Mouse (Mus musculus): Measurements from ENCODE around the gene Dpp6. TPM values are rescaled to one million over a fixed set of nuclear protein-coding genes. Genes with fewer than 3 reads are reported as not detected.

The Dpp6 gene
- polyA plus RNA-seq, 2 experiments = 2.4 to 5.0 TPM

DNA sequence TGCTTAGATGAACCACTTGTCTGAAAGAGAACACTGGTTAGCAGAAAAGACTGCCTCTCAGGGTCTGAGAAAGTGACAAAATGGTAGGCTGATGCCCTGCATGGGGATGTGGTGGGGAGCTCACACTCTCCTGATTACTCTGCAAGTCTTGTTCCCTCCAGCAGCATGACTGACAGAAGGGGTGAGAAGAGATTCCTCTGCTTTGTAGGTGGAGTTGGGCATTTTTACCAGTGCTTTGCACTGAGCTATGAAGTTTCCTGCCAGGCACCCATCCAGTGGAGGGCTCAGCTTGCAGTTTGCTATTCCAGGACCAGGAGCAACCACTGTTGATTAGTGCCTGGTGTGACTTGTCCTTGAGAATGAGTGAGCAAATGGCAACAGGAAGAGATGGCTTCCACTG, 500.3 kb downstream of the Dpp6 start:
- Histone ChIP-seq H3K4me2 (replicated peaks; ENCODE audit: low read depth, low read length, severe bottlenecking) (no peak overlapping the region), H3K36me3 (ENCODE audit: control insufficient read depth, insufficient read depth, low read length) (no peaks in the 10 kb centered on the region), H3K9ac (ENCODE audit: low read depth, low read length, severe bottlenecking) (no peak overlapping the region), H3K4me1 (ENCODE audit: control insufficient read depth, insufficient read depth, low read length) (no peaks in the 10 kb centered on the region), H3K27ac (replicated peaks; ENCODE audit: low read depth, low read length) (no peak overlapping the region), H3K9me3 (ENCODE audit: control insufficient read depth, low read length) (no peaks in the 10 kb centered on the region), H3K27me3 (ENCODE audit: control insufficient read depth, insufficient read depth, low read length) (no peaks in the 10 kb centered on the region), H3K4me3 (replicated peaks; ENCODE audit: low read length) (no peak overlapping the region)
- DNase-seq (ENCODE audit: low spot score) (no peak), ATAC-seq (ENCODE audit: low FRiP score, low read depth) (no peak)
- TF ChIP-seq POLR2A (IDR thresholded peaks at IDR 0.05; ENCODE audit: borderline replicate concordance, extremely low read depth, insufficient read depth, insufficient read length) = no peak

DNA sequence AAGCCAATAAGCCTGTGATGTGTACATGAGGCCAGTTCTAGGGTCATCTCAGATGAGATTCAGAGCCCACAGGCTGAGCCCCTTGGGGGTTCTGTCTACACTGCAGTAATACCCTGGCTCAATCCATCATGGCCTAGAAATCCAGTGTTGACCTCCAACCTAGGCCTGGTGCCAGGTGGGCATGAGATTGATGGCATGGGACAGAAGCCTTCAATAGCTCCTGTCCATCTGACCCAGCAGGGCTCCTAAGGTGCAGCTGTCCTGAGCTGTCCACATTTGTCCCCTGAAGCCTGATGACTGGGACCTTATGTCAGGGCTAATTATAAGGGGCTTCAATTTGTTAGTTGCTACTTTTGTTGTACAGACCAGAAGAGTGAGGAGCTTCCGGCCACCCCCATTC, 500.8 kb downstream of the Dpp6 start:
- Histone ChIP-seq H3K27me3 (ENCODE audit: control insufficient read depth, insufficient read depth, low read length) (no peaks in the 10 kb centered on the region), H3K4me3 (replicated peaks; ENCODE audit: low read length) (no peak overlapping the region), H3K9ac (ENCODE audit: low read depth, low read length, severe bottlenecking) (no peak overlapping the region), H3K4me2 (replicated peaks; ENCODE audit: low read depth, low read length, severe bottlenecking) (no peak overlapping the region), H3K27ac (replicated peaks; ENCODE audit: low read depth, low read length) (no peak overlapping the region), H3K4me1 (ENCODE audit: control insufficient read depth, insufficient read depth, low read length) (no peaks in the 10 kb centered on the region), H3K9me3 (ENCODE audit: control insufficient read depth, low read length) (no peaks in the 10 kb centered on the region), H3K36me3 (ENCODE audit: control insufficient read depth, insufficient read depth, low read length) (no peaks in the 10 kb centered on the region)
- DNase-seq (ENCODE audit: low spot score) (no peak), ATAC-seq (ENCODE audit: low FRiP score, low read depth) (no peak; the same call in 1 of the 2 replicates)
- 26% methylated on average over 1 of the region's 1 CpGs for WGBS
- no peak for TF ChIP-seq POLR2A (IDR thresholded peaks at IDR 0.05; ENCODE audit: borderline replicate concordance, extremely low read depth, insufficient read depth, insufficient read length)

DNA sequence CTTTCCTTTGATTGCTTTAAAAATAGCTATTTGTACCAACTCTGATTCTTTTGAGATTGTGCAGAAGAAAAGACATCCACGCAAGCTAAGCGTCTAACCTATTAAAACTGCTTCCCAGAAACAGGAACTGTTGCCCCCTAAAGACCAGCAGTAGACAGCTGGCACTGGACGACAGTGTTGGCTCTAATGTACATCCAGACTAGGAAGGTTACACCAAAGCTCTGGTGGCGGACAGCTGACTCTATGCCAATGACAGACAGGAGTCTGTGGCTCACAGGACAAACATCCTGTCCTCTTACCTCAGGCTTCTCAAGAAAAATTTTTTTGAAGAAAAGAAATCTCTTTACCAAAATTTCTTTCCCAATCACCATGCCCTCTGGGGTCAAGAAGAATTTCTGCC, 502.7 kb downstream of the Dpp6 start:
- ATAC-seq (ENCODE audit: low FRiP score, low read depth) (no peak), DNase-seq (ENCODE audit: low spot score) (no peak)
- no peak for TF ChIP-seq POLR2A (IDR thresholded peaks at IDR 0.05; ENCODE audit: borderline replicate concordance, extremely low read depth, insufficient read depth, insufficient read length)
- H3K4me1 ChIP-seq (ENCODE audit: control insufficient read depth, insufficient read depth, low read length) = no peaks in the 10 kb centered on the region
- H3K36me3 ChIP-seq (ENCODE audit: control insufficient read depth, insufficient read depth, low read length) = no peaks in the 10 kb centered on the region
- H3K4me2 ChIP-seq (replicated peaks; ENCODE audit: low read depth, low read length, severe bottlenecking) = no peak overlapping the region
- H3K27ac ChIP-seq (replicated peaks; ENCODE audit: low read depth, low read length) = no peak overlapping the region
- no peaks in the 10 kb centered on the region for H3K27me3 ChIP-seq (ENCODE audit: control insufficient read depth, insufficient read depth, low read length)
- no peaks in the 10 kb centered on the region for H3K9me3 ChIP-seq (ENCODE audit: control insufficient read depth, low read length)
- H3K9ac ChIP-seq (ENCODE audit: low read depth, low read length, severe bottlenecking) = no peak overlapping the region
- no peak overlapping the region for H3K4me3 ChIP-seq (replicated peaks; ENCODE audit: low read length)
- 75% methylated on average over 4 of the region's 4 CpGs for whole genome bisulfite sequencing

DNA sequence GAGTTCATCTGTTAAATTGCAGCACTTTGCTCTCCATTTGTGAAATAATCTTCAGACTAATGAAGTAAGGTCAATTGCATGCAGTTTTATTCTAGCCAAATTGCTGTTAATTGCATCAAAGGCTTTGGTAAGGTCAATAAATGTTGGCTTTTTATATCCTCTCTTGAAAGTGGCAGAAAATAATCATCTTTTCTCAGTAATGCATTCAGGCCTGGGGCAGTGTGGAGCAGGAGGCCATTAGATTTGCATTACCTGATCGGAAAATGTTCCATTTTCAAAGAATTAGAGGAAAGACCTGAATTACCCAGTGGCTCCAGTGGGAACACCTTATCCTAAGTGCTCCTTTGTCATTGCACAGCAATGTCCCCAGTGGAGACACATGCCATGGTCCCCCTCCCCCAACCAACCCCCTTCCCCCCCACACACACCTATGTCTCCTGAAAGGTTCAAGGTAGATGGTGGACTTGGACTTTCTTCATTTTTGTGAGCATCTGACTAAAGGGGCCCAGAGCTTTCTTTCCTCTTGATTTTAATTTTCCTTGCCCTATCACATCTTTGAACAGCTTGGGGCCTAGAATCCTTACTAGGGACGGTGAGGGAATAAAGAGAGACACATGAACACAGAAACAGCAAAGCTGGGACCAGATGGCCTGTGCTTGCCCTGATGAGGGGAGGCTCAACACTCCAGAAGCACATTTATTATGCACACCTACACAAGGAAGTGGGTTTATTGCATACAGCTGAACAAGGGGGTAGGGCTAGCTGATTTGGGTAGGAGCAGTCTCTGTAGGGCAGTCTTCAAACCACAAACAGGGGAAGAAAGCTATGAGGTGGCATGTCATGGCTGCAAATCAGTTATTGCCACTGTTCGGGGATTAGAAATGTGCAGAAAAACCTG, 506.1 kb downstream of the Dpp6 start:
- TF ChIP-seq POLR2A (IDR thresholded peaks at IDR 0.05; ENCODE audit: borderline replicate concordance, extremely low read depth, insufficient read depth, insufficient read length) = no peak
- Histone ChIP-seq H3K27ac (replicated peaks; ENCODE audit: low read depth, low read length) (no peak overlapping the region), H3K4me2 (replicated peaks; ENCODE audit: low read depth, low read length, severe bottlenecking) (no peak overlapping the region), H3K9me3 (ENCODE audit: control insufficient read depth, low read length) (no peaks in the 10 kb centered on the region), H3K9ac (ENCODE audit: low read depth, low read length, severe bottlenecking) (no peak overlapping the region), H3K4me1 (ENCODE audit: control insufficient read depth, insufficient read depth, low read length) (no peaks in the 10 kb centered on the region), H3K4me3 (replicated peaks; ENCODE audit: low read length) (no peak overlapping the region), H3K36me3 (ENCODE audit: control insufficient read depth, insufficient read depth, low read length) (no peaks in the 10 kb centered on the region), H3K27me3 (ENCODE audit: control insufficient read depth, insufficient read depth, low read length) (no peaks in the 10 kb centered on the region)
- DNase-seq (ENCODE audit: low spot score) (no peak), ATAC-seq (ENCODE audit: low FRiP score, low read depth) (no peak)
- WGBS = 51% methylated on average over 3 of the region's 3 CpGs

DNA sequence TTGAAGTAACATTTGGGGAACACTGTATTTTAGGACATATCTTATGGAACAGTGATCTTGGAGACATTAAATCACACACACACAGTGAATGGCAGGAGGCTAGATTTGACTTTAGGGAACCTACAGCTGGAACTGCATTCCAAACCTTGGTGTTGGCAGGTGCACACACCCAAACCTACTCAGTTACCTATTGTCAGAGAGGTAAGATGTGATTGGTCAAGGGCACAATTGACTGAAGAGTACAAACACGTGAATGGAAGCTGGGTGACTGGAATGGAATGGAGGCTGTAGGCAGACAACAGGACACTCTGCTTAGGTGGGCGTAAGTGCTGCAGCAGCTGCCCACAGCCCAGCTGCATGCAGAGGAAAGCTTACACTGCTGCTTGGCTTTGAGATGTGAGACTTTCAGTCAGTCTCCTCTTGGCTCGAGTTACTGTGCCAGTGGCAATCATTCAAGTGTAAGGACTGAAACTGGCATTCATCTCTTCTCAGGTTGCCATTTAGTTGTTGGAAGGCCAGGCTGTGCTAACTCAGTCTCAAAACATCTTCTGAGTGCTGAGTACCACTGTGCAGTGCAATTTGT, 507.4 kb downstream of the Dpp6 start:
- DNase-seq (ENCODE audit: low spot score) = no peak
- ATAC-seq (ENCODE audit: low FRiP score, low read depth) = no peak
- no peak overlapping the region for H3K9ac ChIP-seq (ENCODE audit: low read depth, low read length, severe bottlenecking)
- no peak for TF ChIP-seq POLR2A (IDR thresholded peaks at IDR 0.05; ENCODE audit: borderline replicate concordance, extremely low read depth, insufficient read depth, insufficient read length)
- H3K4me2 ChIP-seq (replicated peaks; ENCODE audit: low read depth, low read length, severe bottlenecking) = no peak overlapping the region
- H3K27ac ChIP-seq (replicated peaks; ENCODE audit: low read depth, low read length) = no peak overlapping the region
- no peak overlapping the region for H3K4me3 ChIP-seq (replicated peaks; ENCODE audit: low read length)
- 43% methylated on average over 3 of the region's 3 CpGs for WGBS
- H3K27me3 ChIP-seq (ENCODE audit: control insufficient read depth, insufficient read depth, low read length) = no peaks in the 10 kb centered on the region
- H3K4me1 ChIP-seq (ENCODE audit: control insufficient read depth, insufficient read depth, low read length) = no peaks in the 10 kb centered on the region
- H3K9me3 ChIP-seq (ENCODE audit: control insufficient read depth, low read length) = no peaks in the 10 kb centered on the region
- H3K36me3 ChIP-seq (ENCODE audit: control insufficient read depth, insufficient read depth, low read length) = no peaks in the 10 kb centered on the region

All from limb, embryonic 14.5 days (tissue).